Mouse (Mus musculus): ENCODE results near the gene Dock6. TPM values are rescaled to one million over a fixed set of nuclear protein-coding genes. Genes with fewer than 3 reads are reported as not detected.
"Not testable (repeated sequence)": the region's sequence is repeated elsewhere in the genome, so short reads cannot be mapped to it uniquely, and the experiment has no call there.

Gene Dock6
- total RNA-seq, 2 experiments from 2014 or later = 12.7 to 18.2 TPM

DNA sequence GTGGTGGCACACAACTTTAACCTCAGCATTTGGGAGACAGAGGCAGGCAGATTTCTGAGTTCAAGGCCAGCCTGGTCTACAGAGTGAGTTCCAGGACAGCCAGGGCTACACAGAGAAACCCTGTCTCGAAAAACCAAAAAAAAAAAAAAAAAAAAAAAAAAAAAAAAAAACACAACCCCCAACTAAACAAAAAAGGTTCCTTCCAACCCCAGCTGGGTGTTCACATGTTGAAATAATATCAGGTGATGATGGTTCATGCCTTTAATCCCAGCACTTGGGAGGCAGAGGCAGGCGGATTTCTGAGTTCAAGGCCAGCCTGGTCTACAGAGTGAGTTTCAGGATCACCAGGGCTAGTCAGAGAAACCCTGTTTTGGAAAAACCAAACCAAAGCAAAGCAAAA lies 66.1 kb downstream of the Dock6 start:
- not testable (repeated sequence) for DNase-seq (ENCODE audit: low spot score in 2 of 2)

DNA sequence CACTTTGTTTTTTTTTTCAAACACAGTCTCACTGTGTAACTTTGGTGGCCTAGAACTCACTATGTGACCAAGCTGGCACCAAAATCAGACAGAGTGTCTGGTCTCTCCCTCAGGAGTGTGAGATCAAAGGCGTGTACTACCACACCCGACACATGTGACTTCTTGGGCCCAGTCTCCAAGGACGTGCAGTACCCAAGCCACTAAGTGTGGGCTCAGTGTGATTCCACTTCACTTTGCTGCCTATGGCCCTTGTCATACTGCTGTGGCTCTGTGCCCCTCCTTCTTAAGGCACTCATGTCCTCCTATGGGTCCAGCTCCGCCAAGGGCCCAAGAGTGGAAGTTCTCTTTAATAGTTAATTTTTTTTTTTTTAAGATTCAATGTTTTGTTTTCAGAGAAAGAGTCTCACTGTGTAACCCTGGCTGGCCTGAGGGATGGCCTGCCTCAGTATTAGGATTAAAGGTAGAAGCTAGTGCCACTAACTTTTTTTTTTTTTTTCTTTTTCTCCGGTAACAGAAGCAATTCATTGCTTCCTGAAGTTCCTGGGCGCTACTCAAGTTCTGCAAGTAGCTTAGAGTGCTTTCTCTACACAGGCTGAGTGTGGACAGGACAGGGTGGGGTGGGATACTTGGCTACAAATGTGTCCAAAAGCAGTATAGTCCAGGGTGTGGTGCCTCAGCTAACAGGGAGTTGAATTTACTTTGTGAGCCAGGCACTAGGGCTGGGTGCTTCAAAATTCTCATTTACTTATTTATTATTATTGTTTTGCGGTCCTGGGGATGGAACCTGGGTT lies 67.7 kb downstream of the Dock6 start:
- DNase-seq (ENCODE audit: low spot score in 2 of 2) = no peak

GRCm38 (mm10) chr9:21781657-21782468 lies 70.6 kb downstream of the Dock6 start:
- DNase-seq (ENCODE audit: low spot score in 2 of 2) = no peak

DNA sequence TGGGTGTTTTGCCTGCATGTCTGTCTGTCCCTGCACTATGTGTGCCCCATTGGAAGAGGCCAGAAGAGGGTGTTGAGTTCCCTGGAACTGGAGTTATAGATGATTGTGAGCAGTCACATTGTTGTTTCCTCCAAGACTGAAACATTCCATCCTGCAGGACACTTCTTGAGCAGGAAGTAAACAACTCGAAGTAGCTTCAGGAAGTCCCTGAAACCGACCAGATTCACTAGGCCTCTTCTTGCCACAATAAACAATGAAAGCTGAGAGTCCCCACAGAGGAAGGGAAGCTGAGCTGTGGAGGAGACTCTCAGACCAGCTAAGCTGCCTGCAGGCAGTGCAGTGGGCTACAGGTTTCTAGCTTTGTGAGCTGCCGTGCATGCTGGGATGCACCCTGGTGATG lies 74.7 kb downstream of the Dock6 start:
- no peak for DNase-seq (ENCODE audit: low spot score in 2 of 2)

- no peak for DNase-seq (ENCODE audit: low spot score in 2 of 2)
Observed at GRCm38 (mm10) chr9:21774353-21774752, 78.1 kb downstream of the Dock6 start.

DNA sequence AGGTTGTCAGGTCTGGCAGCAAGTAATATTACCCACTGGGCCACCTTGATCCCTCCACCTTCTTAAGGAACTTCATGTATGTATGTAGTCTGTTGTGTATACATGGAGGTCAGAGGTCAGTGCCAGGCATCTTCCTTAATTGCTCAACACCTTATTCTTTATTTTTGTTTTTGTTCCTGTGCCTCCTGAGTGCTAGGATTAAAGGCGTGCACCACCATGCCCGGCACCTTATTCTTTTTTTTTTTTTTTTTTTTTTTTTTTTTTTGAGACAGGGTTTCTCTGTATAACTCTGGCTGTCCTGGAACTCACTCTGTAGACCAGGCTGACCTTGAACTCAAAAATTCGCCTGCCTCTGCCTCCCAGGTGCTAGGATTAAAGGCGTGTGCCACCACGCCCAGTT lies 79.0 kb downstream of the Dock6 start:
- not testable (repeated sequence) for DNase-seq (ENCODE audit: low spot score in 2 of 2)

DNA sequence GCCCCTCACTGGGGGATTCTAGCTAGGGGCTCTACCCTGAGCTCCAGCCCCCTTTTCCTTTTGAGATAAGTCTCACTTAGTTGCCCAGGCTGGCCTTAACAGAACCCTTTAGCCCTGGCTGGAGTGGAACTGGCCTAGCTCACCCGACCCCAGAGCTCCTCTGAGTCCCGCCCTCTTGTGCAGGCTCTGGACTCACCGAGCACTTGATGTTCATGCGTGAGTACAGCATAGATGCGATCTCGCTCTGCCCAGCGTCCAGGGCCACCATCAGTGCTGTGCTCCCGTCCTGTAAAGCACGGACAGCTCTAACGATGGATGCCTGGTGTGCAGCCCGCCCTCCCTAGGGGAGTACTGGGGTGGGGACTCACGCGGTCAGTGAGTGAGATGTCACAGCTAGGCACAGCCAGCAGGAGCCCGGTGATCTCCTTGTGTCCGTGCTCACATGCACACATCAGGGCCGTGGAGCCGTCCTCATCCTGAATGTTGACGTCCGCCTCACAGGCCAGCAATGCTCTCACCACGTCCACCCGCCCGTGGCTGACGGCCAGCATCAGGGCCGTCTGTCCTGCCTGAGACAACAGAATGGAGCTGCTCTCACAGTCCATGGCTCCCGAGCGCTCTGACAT lies 82.8 kb downstream of the Dock6 start:
- no peak for DNase-seq (ENCODE audit: low spot score in 2 of 2)

DNA sequence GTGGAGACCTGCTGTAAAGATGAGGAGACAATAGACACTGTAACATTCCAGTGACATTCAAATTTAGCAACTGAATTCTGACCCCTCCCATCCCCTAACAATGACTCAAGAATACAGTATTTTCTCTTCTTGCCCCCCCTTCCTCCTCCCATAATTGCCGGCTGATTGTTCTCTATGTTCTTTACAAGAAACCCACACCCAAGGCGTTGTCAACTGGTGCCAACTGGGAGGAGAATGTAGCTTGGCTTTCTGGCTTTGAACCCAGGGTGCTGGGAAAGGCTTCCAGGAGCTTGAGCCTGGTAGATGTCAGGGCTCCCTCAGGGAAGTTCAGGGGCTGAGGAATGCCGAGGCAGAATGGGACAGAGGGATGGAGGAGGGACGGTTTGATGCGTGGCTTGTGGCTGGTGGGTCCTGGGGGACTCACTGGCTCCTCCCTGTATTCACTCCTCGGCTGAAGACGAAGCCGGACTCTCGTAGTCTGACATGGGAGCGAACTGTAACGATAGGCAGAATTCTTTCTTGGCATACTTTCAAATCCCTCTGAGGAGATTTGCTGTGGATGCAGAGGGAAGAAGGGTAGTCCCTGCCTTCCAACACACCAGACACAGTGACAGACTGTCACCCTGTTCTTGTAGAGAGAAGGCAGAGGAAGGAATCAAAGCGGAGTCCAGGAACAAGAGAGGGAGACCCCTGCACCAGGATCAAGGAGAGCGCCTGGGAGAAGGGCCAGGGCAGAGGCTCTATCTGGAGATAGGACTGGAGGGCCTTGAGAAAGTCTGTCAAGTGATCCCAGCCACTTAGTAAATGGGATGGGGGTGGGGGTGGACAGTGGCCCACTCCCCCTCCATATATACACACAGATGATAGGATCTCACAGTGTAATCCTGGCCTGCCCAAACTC lies 83.7 kb downstream of the Dock6 start:
- no peak for DNase-seq (ENCODE audit: low spot score in 2 of 2)

DNA sequence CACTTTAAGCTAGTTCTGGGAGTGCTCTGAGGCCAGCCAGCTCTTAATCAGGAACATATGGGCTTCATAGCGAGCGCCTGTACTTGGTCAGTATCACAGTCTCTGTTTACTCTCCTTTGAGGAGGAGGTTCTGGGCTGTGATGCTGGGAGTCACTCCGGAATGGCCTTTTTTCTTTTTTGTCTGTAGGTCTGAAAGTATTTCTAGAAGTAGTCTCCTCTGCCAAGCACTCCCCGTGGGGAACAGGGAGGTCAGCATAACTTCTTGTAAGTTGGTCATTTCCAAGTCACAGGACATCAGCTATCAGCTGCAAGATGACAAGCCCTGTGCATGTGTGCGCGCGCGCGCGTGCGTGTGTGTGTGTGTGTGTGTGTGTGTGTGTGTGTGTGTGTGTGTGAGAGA lies 84.5 kb downstream of the Dock6 start:
- DNase-seq (ENCODE audit: low spot score in 2 of 2) = no peak

DNA sequence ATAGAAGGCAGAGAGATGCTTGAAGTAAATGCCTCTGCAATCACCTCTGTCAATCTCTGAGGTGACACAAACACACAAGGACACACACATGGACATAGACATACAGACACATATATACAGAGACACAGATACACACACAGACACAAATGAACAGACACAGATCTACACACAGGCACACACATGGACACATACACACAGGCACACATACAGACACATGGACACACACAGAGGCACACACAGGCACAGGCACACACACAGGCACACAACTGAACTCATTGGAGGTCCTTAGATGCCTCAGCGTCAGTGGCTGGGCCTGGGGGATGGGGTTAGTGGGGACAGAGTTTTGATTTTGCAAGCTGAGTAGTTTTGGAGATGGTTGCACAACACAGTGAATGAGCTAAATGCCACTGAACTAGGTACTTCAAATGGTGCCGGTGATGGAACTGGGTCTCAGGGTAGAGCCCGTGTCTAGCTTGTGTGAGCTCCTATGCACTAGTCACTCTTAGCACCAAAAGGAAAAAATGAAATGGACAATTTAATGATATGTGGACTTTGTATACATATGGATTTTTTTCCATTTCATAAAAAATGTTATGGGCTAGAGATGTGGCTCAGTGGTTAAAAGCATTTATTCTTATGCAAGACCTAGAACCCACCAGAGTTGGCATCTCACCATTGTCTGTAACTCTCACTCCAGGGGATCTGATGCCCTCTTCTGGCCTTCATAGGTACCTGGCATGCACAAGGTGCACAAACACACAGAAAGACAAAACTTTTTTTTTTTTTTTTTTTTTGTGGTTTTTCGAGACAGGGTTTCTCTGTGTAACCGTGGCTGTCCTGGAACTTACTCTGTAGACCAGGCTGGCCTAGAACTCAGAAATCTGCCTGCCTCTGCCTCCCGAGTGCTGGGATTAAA lies 88.1 kb downstream of the Dock6 start:
- no peak for DNase-seq (ENCODE audit: low spot score in 2 of 2)

GRCm38 (mm10) chr9:21762135-21762534 lies 90.3 kb downstream of the Dock6 start:
- no peak for DNase-seq (ENCODE audit: low spot score in 2 of 2)

GRCm38 (mm10) chr9:21760155-21761088 lies 92.0 kb downstream of the Dock6 start, which contains the start of gene Spc24:
Gene Spc24, minus strand, starts transcription at chr9:21760303.
- DNase-seq (ENCODE audit: low spot score in 2 of 2) = peak; percentile 94 to 96

DNA sequence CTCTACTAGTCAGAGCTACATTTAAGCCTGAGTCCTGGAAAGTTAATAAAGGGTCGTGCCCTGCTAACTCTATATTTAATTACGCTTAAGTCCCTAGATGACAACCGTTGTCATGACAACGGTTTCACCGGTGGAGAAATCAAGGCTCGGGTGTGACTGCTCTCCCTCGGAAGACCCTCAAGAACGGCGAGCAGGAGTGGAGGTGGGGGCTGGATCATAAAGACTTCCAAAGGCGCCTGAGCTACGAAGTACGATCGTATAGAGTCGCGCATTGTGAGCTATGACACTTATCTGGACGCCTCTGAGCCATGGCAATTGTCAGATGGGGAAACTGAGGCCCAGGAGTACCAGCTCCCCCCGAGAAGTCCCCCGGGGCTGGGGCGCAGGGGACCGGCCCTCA lies 92.7 kb downstream of the Dock6 start:
- DNase-seq (ENCODE audit: low spot score in 2 of 2) = no peak

GRCm38 (mm10) chr9:21758576-21759529 lies 93.6 kb downstream of the Dock6 start:
- no peak for DNase-seq (ENCODE audit: low spot score in 2 of 2)

DNA sequence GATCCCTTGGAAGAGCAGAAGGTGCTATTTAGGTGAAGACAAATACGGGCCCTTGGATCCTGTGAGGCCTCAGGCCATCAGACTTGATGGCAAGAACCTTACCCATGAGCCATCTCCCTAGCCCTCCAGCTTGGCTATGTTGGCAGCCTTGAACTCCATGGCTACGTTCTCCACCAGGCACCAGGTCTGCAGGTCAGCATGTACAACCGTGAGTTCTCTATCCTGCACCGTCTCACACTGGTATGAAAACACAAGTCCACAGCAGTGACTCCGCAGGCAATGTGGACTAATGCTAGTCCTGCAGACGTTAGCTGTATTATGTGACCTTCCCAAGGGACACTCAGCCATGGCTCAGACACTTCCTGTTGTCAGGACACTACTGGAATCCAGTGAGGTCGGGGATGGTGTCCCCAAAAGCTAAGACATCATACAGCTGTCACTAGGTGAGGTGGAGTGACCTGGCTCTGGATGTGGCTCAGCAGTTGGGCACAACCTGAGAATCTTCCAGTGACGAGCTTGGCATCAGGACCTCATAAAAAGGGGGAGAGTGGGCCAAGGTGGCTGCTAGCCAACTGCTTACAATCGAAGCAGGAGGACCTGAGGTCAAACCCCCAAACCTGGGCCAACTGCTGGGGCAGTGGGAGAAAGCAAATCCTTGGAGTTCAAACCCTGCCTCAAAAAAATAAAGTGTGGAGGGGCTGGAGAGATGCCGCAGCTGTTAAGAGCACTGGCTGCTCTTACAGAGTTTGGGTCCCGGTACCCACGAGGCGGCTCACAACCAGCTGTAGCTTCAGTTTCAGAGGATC lies 97.7 kb downstream of the Dock6 start:
- DNase-seq (ENCODE audit: low spot score in 2 of 2) = no peak

DNA sequence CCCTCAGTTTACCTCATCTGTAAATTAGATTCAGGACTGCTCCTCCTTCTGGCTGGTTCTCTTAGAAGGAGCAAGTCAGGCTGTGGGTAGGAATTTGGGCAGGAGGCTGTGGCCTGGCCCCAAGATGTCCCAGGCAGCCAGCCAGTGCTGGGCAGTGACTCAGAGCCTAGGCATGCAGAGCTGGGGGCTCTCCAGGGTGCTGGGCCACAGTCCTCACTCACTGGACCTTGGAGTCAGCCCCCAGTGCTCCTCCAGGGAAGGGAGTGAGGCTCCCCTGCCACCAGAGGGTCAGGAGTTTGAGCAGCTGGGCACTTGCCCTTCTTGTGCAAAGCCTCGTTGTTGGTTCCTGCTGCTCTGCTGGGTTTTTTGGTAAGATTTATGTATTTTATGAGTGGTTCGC lies 98.4 kb downstream of the Dock6 start:
- no peak for DNase-seq (ENCODE audit: low spot score in 2 of 2)
